Mouse (Mus musculus) gastrocnemius, postnatal 4 days (tissue): ENCODE results near the gene Fzd10. TPM values are rescaled to one million over a fixed set of nuclear protein-coding genes. Genes with fewer than 3 reads are reported as not detected.

ENCODE experiments used
- total RNA-seq, 2 experiments: library from RNA; stranded (reverse); gene quantifications; 2 replicates each; pipeline ENCODE4 v1.2.3; 2021

Gene Fzd10
- total RNA-seq, 2 experiments from 2014 or later: 16.5 to 21.5 TPM

Other genes with a start within 250 kb of the Fzd10 start
- gene Tmem132d, start 167.8 kb upstream of the Fzd10 start, total RNA-seq: under 1 TPM; 0.12 to 0.18 TPM
- gene Piwil1, start 101.7 kb downstream of the Fzd10 start, total RNA-seq: under 1 TPM; 0.05 to 0.12 TPM